Mouse (Mus musculus): ENCODE measurements around the gene Ifitm2. TPM values are rescaled to one million over a fixed set of nuclear protein-coding genes. Genes with fewer than 3 reads are reported as not detected.

Ifitm2 gene
- polyA plus RNA-seq, 1 experiment: 493 TPM

DNA sequence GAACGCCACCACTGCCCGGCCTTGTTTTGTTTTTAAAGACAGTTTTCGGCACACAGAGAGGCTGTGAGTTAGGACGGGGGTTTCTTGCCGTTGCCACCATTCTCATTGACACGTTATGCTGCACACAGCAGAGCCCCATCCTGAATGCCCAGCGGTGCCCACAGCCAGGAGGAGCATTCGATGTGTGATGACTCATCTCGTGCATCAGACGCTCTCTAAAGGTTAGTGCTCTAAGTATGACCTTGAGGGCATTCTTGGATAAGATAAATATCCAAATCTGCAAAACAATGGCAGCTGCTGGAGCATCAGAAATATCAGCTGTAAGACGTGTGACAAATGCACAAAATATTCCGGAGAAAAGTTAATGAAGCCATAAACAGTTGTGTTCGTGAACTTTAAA is 48.7 kb downstream of the Ifitm2 start:
- Histone ChIP-seq H3K4me3 (no peak overlapping the region), H3K27me3 (ENCODE audit: control insufficient read depth, insufficient read depth, insufficient read length) (no peaks in the 10 kb centered on the region), H3ac (ENCODE audit: control insufficient read depth, insufficient read length) (no peak overlapping the region), H3K4me2 (ENCODE audit: low read depth) (no peak overlapping the region), H3K36me3 (ENCODE audit: control insufficient read depth, insufficient read depth) (no peaks in the 10 kb centered on the region), H3K79me2 (ENCODE audit: control insufficient read depth, insufficient read depth) (no peaks in the 10 kb centered on the region)
- TF ChIP-seq POLR2A (IDR thresholded peaks at IDR 0.05; ENCODE audit: insufficient read length, low read depth) (no peak), REST (IDR thresholded peaks at IDR 0.05; ENCODE audit: insufficient read depth, insufficient read length) (no peak), MYOG (IDR thresholded peaks at IDR 0.05; ENCODE audit: control insufficient read depth in 1 of 3, insufficient read depth in 1 of 3, insufficient read length in 2 of 3, low read depth in 2 of 3) (no peak), SRF (IDR thresholded peaks at IDR 0.05; ENCODE audit: control insufficient read depth, insufficient read length, low read depth) (no peak), MYOD1 (IDR thresholded peaks at IDR 0.05; ENCODE audit: control insufficient read depth in 1 of 3, insufficient read length in 2 of 3, low read depth in 2 of 3) (no peak), TCF12 (IDR thresholded peaks at IDR 0.05; ENCODE audit: insufficient read depth, poor library complexity, severe bottlenecking) (no peak)

DNA sequence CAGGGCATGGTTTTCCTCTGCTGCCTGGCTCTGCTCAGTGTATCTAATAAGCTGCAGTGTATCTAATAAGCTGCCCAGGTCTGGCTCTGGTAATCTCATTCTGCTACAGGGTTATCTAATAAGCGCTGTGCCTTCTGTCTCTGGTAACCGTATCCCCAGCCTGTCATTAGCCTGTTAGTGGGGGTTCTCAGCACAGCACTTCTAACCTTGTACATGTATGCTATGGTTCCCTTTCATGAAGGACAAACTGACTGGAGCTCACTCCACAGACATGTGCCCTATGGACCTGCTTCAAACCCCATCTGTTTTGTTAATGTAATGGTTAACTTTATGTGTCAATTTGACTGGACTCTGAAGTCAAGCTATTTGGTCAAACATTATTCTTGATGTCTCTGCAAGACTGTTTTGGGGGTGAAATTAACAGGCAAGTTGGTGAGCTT is 50.1 kb downstream of the Ifitm2 start:
- TF ChIP-seq MYOG (IDR thresholded peaks at IDR 0.05; ENCODE audit: control insufficient read depth in 1 of 3, insufficient read depth in 1 of 3, insufficient read length in 2 of 3, low read depth in 2 of 3): no peak
- TF ChIP-seq SRF (IDR thresholded peaks at IDR 0.05; ENCODE audit: control insufficient read depth, insufficient read length, low read depth): no peak
- TF ChIP-seq MAX (IDR thresholded peaks at IDR 0.05; ENCODE audit: low read depth): no peak
- TF ChIP-seq POLR2A (IDR thresholded peaks at IDR 0.05; ENCODE audit: insufficient read length, low read depth): no peak
- no peak for TF ChIP-seq CEBPB (IDR thresholded peaks at IDR 0.05; ENCODE audit: insufficient read depth, poor library complexity, severe bottlenecking)
- no peak for TF ChIP-seq MYOD1 (IDR thresholded peaks at IDR 0.05; ENCODE audit: control insufficient read depth in 1 of 3, insufficient read length in 2 of 3, low read depth in 2 of 3)
- TF ChIP-seq POLR2AphosphoS2 (IDR thresholded peaks at IDR 0.05; ENCODE audit: insufficient read length, low read depth): no peak
- no peak for TF ChIP-seq REST (IDR thresholded peaks at IDR 0.05; ENCODE audit: insufficient read depth, insufficient read length)
- TF ChIP-seq E2F4 (IDR thresholded peaks at IDR 0.05; ENCODE audit: insufficient read depth): no peak
- no peak for TF ChIP-seq USF1 (IDR thresholded peaks at IDR 0.05; ENCODE audit: low read depth)
- TF ChIP-seq TCF12 (IDR thresholded peaks at IDR 0.05; ENCODE audit: insufficient read depth, poor library complexity, severe bottlenecking): no peak
- no peak for TF ChIP-seq TCF3 (IDR thresholded peaks at IDR 0.05; ENCODE audit: insufficient read length, low read depth)

More for the DNA sequence above, 50.1 kb downstream of the Ifitm2 start:
- no peak overlapping the region for H3K4me2 ChIP-seq (ENCODE audit: low read depth)
- H3K79me2 ChIP-seq (ENCODE audit: control insufficient read depth, insufficient read depth): no peaks in the 10 kb centered on the region
- no peaks in the 10 kb centered on the region for H3K27me3 ChIP-seq (ENCODE audit: control insufficient read depth, insufficient read depth, insufficient read length)
- no peak overlapping the region for H3K4me3 ChIP-seq
- H3ac ChIP-seq (ENCODE audit: control insufficient read depth, insufficient read length): no peak overlapping the region
- no peaks in the 10 kb centered on the region for H3K36me3 ChIP-seq (ENCODE audit: control insufficient read depth, insufficient read depth)

Other genes starting within 250 kb of the Ifitm2 start
- not detected for gene Cyp2e1, start 192.2 kb downstream of the Ifitm2 start, polyA plus RNA-seq (2012; fragmentation: generic; extraction: Trizol)
- gene Syce1, start 168.1 kb downstream of the Ifitm2 start, polyA plus RNA-seq (2012; fragmentation: generic; extraction: Trizol): not detected
- 0.13 TPM for gene Zfp941, start 133.8 kb downstream of the Ifitm2 start, polyA plus RNA-seq (2012; fragmentation: generic; extraction: Trizol)
- 0.13 TPM for gene Urah, start 121.0 kb downstream of the Ifitm2 start, polyA plus RNA-seq (2012; fragmentation: generic; extraction: Trizol)
- not detected for gene Scgb1c1, start 110.4 kb downstream of the Ifitm2 start, polyA plus RNA-seq (2012; fragmentation: generic; extraction: Trizol)
- 0.07 TPM for gene Odf3, start 108.2 kb downstream of the Ifitm2 start, polyA plus RNA-seq (2012; fragmentation: generic; extraction: Trizol)
- gene Gm45785, start 99.7 kb downstream of the Ifitm2 start, polyA plus RNA-seq (2012; fragmentation: generic; extraction: Trizol): not detected
- 123 TPM for gene Ric8a, start 99.0 kb downstream of the Ifitm2 start, polyA plus RNA-seq (2012; fragmentation: generic; extraction: Trizol)
- gene Bet1l, start 98.4 kb downstream of the Ifitm2 start, polyA plus RNA-seq (2012; fragmentation: generic; extraction: Trizol): 25.8 TPM
- 201 TPM for gene Psmd13, start 74.0 kb downstream of the Ifitm2 start, polyA plus RNA-seq (2012; fragmentation: generic; extraction: Trizol)
- 28.8 TPM for gene Sirt3, start 73.7 kb downstream of the Ifitm2 start, polyA plus RNA-seq (2012; fragmentation: generic; extraction: Trizol)
- gene Cox8b, start 55.5 kb downstream of the Ifitm2 start, polyA plus RNA-seq (2012; fragmentation: generic; extraction: Trizol): 534 TPM
- gene Nlrp6, start 35.1 kb downstream of the Ifitm2 start, polyA plus RNA-seq (2012; fragmentation: generic; extraction: Trizol): 0.01 TPM
- gene Pgghg, start 14.6 kb downstream of the Ifitm2 start, polyA plus RNA-seq (2012; fragmentation: generic; extraction: Trizol): 11.6 TPM
- 0.47 TPM for gene Ifitm5, start 5.7 kb downstream of the Ifitm2 start, polyA plus RNA-seq (2012; fragmentation: generic; extraction: Trizol)
- gene Gm45717, start 50 bp downstream of the Ifitm2 start, polyA plus RNA-seq (2012; fragmentation: generic; extraction: Trizol): 0.12 TPM
- 19.9 TPM for gene Ifitm1, start 11.2 kb upstream of the Ifitm2 start, polyA plus RNA-seq (2012; fragmentation: generic; extraction: Trizol)
- 1,312 TPM for gene Ifitm3, start 54.8 kb upstream of the Ifitm2 start, polyA plus RNA-seq (2012; fragmentation: generic; extraction: Trizol)
- gene Ifitm6, start 61.9 kb upstream of the Ifitm2 start, polyA plus RNA-seq (2012; fragmentation: generic; extraction: Trizol): 4.4 TPM
- gene Gm17387, start 73.1 kb upstream of the Ifitm2 start, polyA plus RNA-seq (2012; fragmentation: generic; extraction: Trizol): not detected
- gene B4galnt4, start 105.1 kb upstream of the Ifitm2 start, polyA plus RNA-seq (2012; fragmentation: generic; extraction: Trizol): 0.46 TPM
- 0.25 TPM for gene Pkp3, start 122.2 kb upstream of the Ifitm2 start, polyA plus RNA-seq (2012; fragmentation: generic; extraction: Trizol)
- 4.8 TPM for gene Sigirr, start 144.6 kb upstream of the Ifitm2 start, polyA plus RNA-seq (2012; fragmentation: generic; extraction: Trizol)
- gene Ano9, start 161.8 kb upstream of the Ifitm2 start, polyA plus RNA-seq (2012; fragmentation: generic; extraction: Trizol): not detected
- 28.0 TPM for gene Ptdss2, start 166.4 kb upstream of the Ifitm2 start, polyA plus RNA-seq (2012; fragmentation: generic; extraction: Trizol)
- gene Rnh1, start 216.9 kb upstream of the Ifitm2 start, polyA plus RNA-seq (2012; fragmentation: generic; extraction: Trizol): 276 TPM
- gene Hras, start 238.0 kb upstream of the Ifitm2 start, polyA plus RNA-seq (2012; fragmentation: generic; extraction: Trizol): 215 TPM
- gene Lrrc56, start 238.2 kb upstream of the Ifitm2 start, polyA plus RNA-seq (2012; fragmentation: generic; extraction: Trizol): 1.1 TPM